Mouse (Mus musculus) bone marrow, adult 2 months (tissue): ENCODE results near the gene Htr1f.

Source experiments
- CTCF ChIP-seq: fragments of 200-500 bp; IDR thresholded peaks from 2 replicates; pipeline ENCODE4 v1.5.1; 2011; ENCODE audit warnings: low read length, control low read depth; ENCODE audit not compliant: control insufficient read depth, insufficient read depth
- POLR2A ChIP-seq: fragments of 200-500 bp; IDR thresholded peaks from 2 replicates; pipeline ENCODE4 v1.6.1; 2011; ENCODE audit warnings: low read depth, mild to moderate bottlenecking, control low read depth, low read length, borderline replicate concordance; ENCODE audit not compliant: control insufficient read depth

DNA sequence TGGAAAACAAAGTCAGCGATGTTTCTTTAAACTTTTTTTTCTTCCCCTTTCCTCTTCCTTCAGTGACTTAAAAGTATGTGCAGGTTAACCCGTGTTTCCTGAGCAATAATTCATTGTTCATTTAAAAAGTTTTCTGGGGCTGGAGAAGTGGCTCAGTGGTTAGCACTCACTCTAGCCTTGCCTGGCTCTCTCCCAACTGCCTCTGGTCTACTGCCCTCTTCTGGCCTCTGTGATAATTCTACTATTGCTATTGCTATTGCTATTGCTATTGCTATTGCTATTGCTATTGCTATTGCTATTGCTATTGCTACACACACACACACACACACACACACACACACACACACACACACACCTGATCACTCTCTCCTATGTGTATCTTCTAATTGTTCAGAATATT lies 206.6 kb downstream of the Htr1f start:
- TF ChIP-seq CTCF (peak; percentile 59), POLR2A (no peak)
